Mouse (Mus musculus) liver, postnatal 0 days (tissue): Measurements from ENCODE around the gene Hamp2.

Source experiments
- CTCF ChIP-seq: sonication (generic); IDR thresholded peaks from 2 replicates; pipeline ENCODE4 v1.5.1; 2016; ENCODE audit warnings: antibody characterized with exemption, low read depth
- EP300 ChIP-seq: IDR thresholded peaks from 2 replicates; pipeline ENCODE4 v1.6.1; 2016; ENCODE audit warnings: antibody characterized with exemption, low read depth, mild to moderate bottlenecking

GRCm38 (mm10) chr7:30887568-30888188 lies 36.8 kb downstream of the Hamp2 start:
- TF ChIP-seq CTCF (peak; percentile 26; the same call in 1 of the 2 replicates), EP300 (no peak)
